Mouse (Mus musculus) hematopoietic stem cell, adult 5-6 weeks (primary cell): ENCODE results near the gene Rhoh. TPM values are rescaled to one million over a fixed set of nuclear protein-coding genes. Genes with fewer than 3 reads are reported as not detected.
A peak's percentile ranks its signal among the peaks of the same experiment; 100 is the strongest.

ENCODE experiments used
- ATAC-seq, 2 experiments: fragments of 125-278 bp in 1 of 2; replicated peaks in 1 of 2; 2 replicates each; pipeline ENCODE4 v1.8.0; 2016 to 2017; ENCODE audit warnings: inconsistent platforms in 2 of 2, mild to moderate bottlenecking in 2 of 2, moderate number of reproducible peaks in 2 of 2, low read depth in 1 of 2, moderate TSS enrichment in 1 of 2; ENCODE audit not compliant: low FRiP score in 2 of 2, poor library complexity in 2 of 2, severe bottlenecking in 2 of 2, insufficient read depth in 1 of 2, low TSS enrichment in 1 of 2
- total RNA-seq: library from RNA; stranded (forward); fragments of 172-1452, 232-1000 nt; gene quantifications from 2 replicates; pipeline ENCODE4 v1.2.3, GENCODE M21; 2017

Gene Rhoh
- total RNA-seq, 1 experiment from 2014 or later = 47.1 TPM

- peak; percentile 57 to 59; a peak in 3 of 4 replicates for ATAC-seq
Measured at GRCm38 (mm10) chr5:65937011-65937726, 76.2 kb downstream of the Rhoh start.

GRCm38 (mm10) chr5:65937998-65938715, 77.1 kb downstream of the Rhoh start:
- peak; percentile 74 to 87 for ATAC-seq

GRCm38 (mm10) chr5:65941145-65941544, 80.1 kb downstream of the Rhoh start:
- no peak for ATAC-seq

Other genes starting within 250 kb of the Rhoh start
- 289 and 306 TPM in 2 replicates for gene Pds5a, start 162.9 kb upstream of the Rhoh start, total RNA-seq
- 50.7 and 69.6 TPM in 2 replicates for gene N4bp2, start 97.7 kb upstream of the Rhoh start, total RNA-seq
- not detected in 2 replicates for gene Chrna9, start 73.7 kb downstream of the Rhoh start, total RNA-seq
- not detected in 2 replicates for gene 9130230L23Rik, start 143.1 kb downstream of the Rhoh start, total RNA-seq